28 mouse cellular contexts compared by ENCODE assay signal in genomic region chr1:90790925-90791324, GRCm38 (mm10). TPM values are rescaled to one million over a fixed set of nuclear protein-coding genes. Genes with fewer than 3 reads are reported as not detected.
"Had no signal": no experiment of that assay in that cellular context is flagged by ENCODE, and none has a peak within 500 bp of the region (broad histone marks: within the 10 kb centered on the region; RNA-seq: fewer than 3 reads in every experiment).

No protein-coding gene starts in this region.

- H3K4me2 ChIP-seq: embryonic facial prominence, embryonic 12.5 days; embryonic facial prominence, embryonic 13.5 days; embryonic facial prominence, embryonic 15.5 days; forebrain, embryonic 12.5 days; forebrain, embryonic 13.5 days; forebrain, embryonic 15.5 days had no signal

- H3K4me3 ChIP-seq: embryonic facial prominence, embryonic 10.5 days; embryonic facial prominence, embryonic 12.5 days; embryonic facial prominence, embryonic 13.5 days; embryonic facial prominence, embryonic 15.5 days; erythroblast, embryonic 14.5 days; forebrain, embryonic 10.5 days; forebrain, embryonic 12.5 days; forebrain, embryonic 13.5 days; forebrain, embryonic 15.5 days; gastrocnemius, adult 2 months; heart, adult 2 months had no signal

- H3K27me3 ChIP-seq: embryonic facial prominence, embryonic 12.5 days; embryonic facial prominence, embryonic 13.5 days; embryonic facial prominence, embryonic 15.5 days; forebrain, embryonic 12.5 days; forebrain, embryonic 13.5 days; forebrain, embryonic 15.5 days had no signal

- H3K4me1 ChIP-seq: embryonic facial prominence, embryonic 12.5 days; embryonic facial prominence, embryonic 13.5 days; embryonic facial prominence, embryonic 15.5 days; forebrain, embryonic 12.5 days; forebrain, embryonic 13.5 days; forebrain, embryonic 15.5 days had no signal

- ATAC-seq: forebrain, embryonic 13.5 days; forebrain, embryonic 14.5 days; forebrain, embryonic 15.5 days; forebrain, embryonic 16.5 days; forebrain, postnatal 0 days had no signal

- H3K9me3 ChIP-seq: embryonic facial prominence, embryonic 10.5 days; embryonic facial prominence, embryonic 12.5 days; embryonic facial prominence, embryonic 15.5 days; forebrain, embryonic 10.5 days; forebrain, embryonic 12.5 days; forebrain, embryonic 13.5 days; forebrain, embryonic 15.5 days had no signal

- H3K27ac ChIP-seq: embryonic facial prominence, embryonic 12.5 days; embryonic facial prominence, embryonic 13.5 days; embryonic facial prominence, embryonic 15.5 days; forebrain, embryonic 10.5 days; forebrain, embryonic 12.5 days; forebrain, embryonic 13.5 days; forebrain, embryonic 15.5 days; heart, adult 2 months had no signal

- H3K9ac ChIP-seq: embryonic facial prominence, embryonic 12.5 days; embryonic facial prominence, embryonic 13.5 days; embryonic facial prominence, embryonic 15.5 days; forebrain, embryonic 12.5 days; forebrain, embryonic 13.5 days; forebrain, embryonic 15.5 days; forebrain, postnatal 0 days had no signal

- H3K36me3 ChIP-seq: embryonic facial prominence, embryonic 10.5 days; forebrain, embryonic 10.5 days; forebrain, embryonic 12.5 days; forebrain, embryonic 15.5 days had no signal

- DNase-seq: cerebellum, adult 2 months; cerebellum, adult 8-10 months; cerebellum, adult 9-10 months; cerebellum, adult 9-11 months; cerebellum, postnatal 10 days; cerebellum, postnatal 14 days; cerebellum, postnatal 25 days; cerebellum, postnatal 36 days; embryo, embryonic 11 days; forebrain, postnatal 0 days; gastrocnemius, adult 2 months; gastrocnemius, postnatal 10 days; gastrocnemius, postnatal 14 days; gastrocnemius, postnatal 36 days; heart, adult 2 months had no signal

RNA-seq across cellular contexts. Expression of gene Col6a3, which starts 52.8 kb away (rescaled TPM):
- total RNA-seq: common myeloid progenitor, adult 5-6 weeks; granulocyte monocyte progenitor cell, adult 5-6 weeks had no signal
